In genomic region chr15:78840751-78841150, GRCm38 (mm10) we compare ENCODE assay signal across 16 mouse cellular contexts. TPM values are rescaled to one million over a fixed set of nuclear protein-coding genes. Genes with fewer than 3 reads are reported as not detected.
DNase-seq lines count a peak whose midpoint lies in the region; ATAC-seq and TF ChIP-seq lines count a peak whose summit lies in the region.
"Had no signal": no experiment of that assay in that cellular context is flagged by ENCODE, and none has a peak within 500 bp of the region (broad histone marks: within the 10 kb centered on the region; RNA-seq: fewer than 3 reads in every experiment).

No protein-coding gene starts in this region.

- no peak for DNase-seq in hindbrain, embryonic 10.5 days (ENCODE audit: low spot score)
- no peak for DNase-seq in hindbrain, postnatal 0 days (ENCODE audit: low spot score)
- DNase-seq in lung, postnatal 0 days (ENCODE audit: low spot score), result no peak
- no peak for DNase-seq in lung, postnatal 25 days (ENCODE audit: low spot score)
- no peak for DNase-seq in adrenal gland, postnatal 25 days
- DNase-seq in layer of hippocampus, adult 9-10 months (ENCODE audit: low spot score), result no peak
- DNase-seq: adrenal gland, adult 8-10 months; cerebellum, adult 11 months; right cerebral cortex, postnatal 14 days had no signal

- peaks cover 81% of the 10 kb centered on the region for H3K4me1 ChIP-seq in hindbrain, embryonic 10.5 days (replicated peaks)
- H3K4me1 ChIP-seq in hindbrain, postnatal 0 days (ENCODE audit: insufficient read depth, low read length), result peaks cover 18% of the 10 kb centered on the region
- peaks cover 25% of the 10 kb centered on the region; the same call in 1 of the 2 replicates for H3K4me1 ChIP-seq in lung, postnatal 0 days (ENCODE audit: insufficient read depth, low read depth, low read length)
- H3K4me1 ChIP-seq in intestine, embryonic 16.5 days (ENCODE audit: control insufficient read depth, insufficient read depth, low read length), result peaks cover 57% of the 10 kb centered on the region
- H3K4me1 ChIP-seq in neural tube, embryonic 13.5 days (replicated peaks), result peaks cover 80% of the 10 kb centered on the region

- peaks cover 4% of the 10 kb centered on the region; the same call in 1 of the 2 replicates for H3K9me3 ChIP-seq in hindbrain, embryonic 10.5 days
- H3K9me3 ChIP-seq in hindbrain, postnatal 0 days (ENCODE audit: low read length), result no peaks in the 10 kb centered on the region
- H3K9me3 ChIP-seq in lung, postnatal 0 days (ENCODE audit: low read length), result no peaks in the 10 kb centered on the region
- no peaks in the 10 kb centered on the region for H3K9me3 ChIP-seq in intestine, embryonic 16.5 days (ENCODE audit: control insufficient read depth, low read length)
- H3K9me3 ChIP-seq in neural tube, embryonic 13.5 days, result no peaks in the 10 kb centered on the region

- H3K27ac ChIP-seq in hindbrain, embryonic 10.5 days, result peak overlapping the region; percentile 81; the same call in 1 of the 2 replicates
- H3K27ac ChIP-seq in hindbrain, postnatal 0 days, result no peak overlapping the region
- H3K27ac ChIP-seq in lung, postnatal 0 days (ENCODE audit: low read length), result peak overlapping the region; percentile 97
- peak overlapping the region; percentile 48 for H3K27ac ChIP-seq in intestine, embryonic 16.5 days (ENCODE audit: low read length)
- peak overlapping the region; percentile 84 for H3K27ac ChIP-seq in neural tube, embryonic 13.5 days (replicated peaks)
- H3K27ac ChIP-seq: midbrain, embryonic 12.5 days had no signal

- no peak for ATAC-seq in hindbrain, postnatal 0 days
- no peak for ATAC-seq in lung, postnatal 0 days
- no peak for ATAC-seq in intestine, embryonic 16.5 days
- ATAC-seq in neural tube, embryonic 13.5 days (ENCODE audit: low read depth), result no peak
- ATAC-seq: inflammation-experienced regulatory T-cells, adult 6 months had no signal

- no peak for TF ChIP-seq CTCF in hindbrain, postnatal 0 days (IDR thresholded peaks at IDR 0.05; ENCODE audit: low read depth)
- TF ChIP-seq CTCF in lung, postnatal 0 days (IDR thresholded peaks at IDR 0.05), result no peak

- H3K4me2 ChIP-seq in hindbrain, postnatal 0 days (ENCODE audit: low read depth, low read length), result no peak overlapping the region
- H3K4me2 ChIP-seq in lung, postnatal 0 days (replicated peaks; ENCODE audit: low read depth, low read length), result no peak overlapping the region
- no peak overlapping the region for H3K4me2 ChIP-seq in intestine, embryonic 16.5 days (ENCODE audit: low read depth, low read length)
- no peak overlapping the region for H3K4me2 ChIP-seq in neural tube, embryonic 13.5 days
- H3K4me2 ChIP-seq: midbrain, embryonic 12.5 days had no signal

- no peak overlapping the region for H3K9ac ChIP-seq in hindbrain, postnatal 0 days (replicated peaks; ENCODE audit: low read length)
- no peak overlapping the region for H3K9ac ChIP-seq in lung, postnatal 0 days (replicated peaks; ENCODE audit: low read depth)
- H3K9ac ChIP-seq in intestine, embryonic 16.5 days (ENCODE audit: low read depth, low read length), result no peak overlapping the region; the same call in 1 of the 2 replicates
- H3K9ac ChIP-seq in neural tube, embryonic 13.5 days, result peak overlapping the region; percentile 26; the same call in 1 of the 2 replicates
- H3K9ac ChIP-seq: midbrain, embryonic 12.5 days had no signal

- H3K4me3 ChIP-seq in hindbrain, embryonic 10.5 days, result no peak overlapping the region
- H3K4me3 ChIP-seq in hindbrain, postnatal 0 days (ENCODE audit: low read length), result no peak overlapping the region
- no peak overlapping the region for H3K4me3 ChIP-seq in lung, postnatal 0 days (ENCODE audit: low read depth, low read length)
- H3K4me3 ChIP-seq in intestine, embryonic 16.5 days (ENCODE audit: low read length), result no peak overlapping the region
- H3K4me3 ChIP-seq in neural tube, embryonic 13.5 days, result no peak overlapping the region
- H3K4me3 ChIP-seq: midbrain, embryonic 12.5 days had no signal

- H3K27me3 ChIP-seq in hindbrain, embryonic 10.5 days (ENCODE audit: insufficient read depth, poor library complexity, severe bottlenecking), result peaks cover 56% of the 10 kb centered on the region
- H3K27me3 ChIP-seq in hindbrain, postnatal 0 days (ENCODE audit: insufficient read depth, low read length), result peaks cover 7% of the 10 kb centered on the region; the same call in 1 of the 2 replicates
- no peaks in the 10 kb centered on the region for H3K27me3 ChIP-seq in lung, postnatal 0 days (replicated peaks; ENCODE audit: insufficient read depth, low read length)
- H3K27me3 ChIP-seq in intestine, embryonic 16.5 days (replicated peaks; ENCODE audit: control insufficient read depth, insufficient read depth, low read length), result no peaks in the 10 kb centered on the region
- peaks cover 39% of the 10 kb centered on the region for H3K27me3 ChIP-seq in neural tube, embryonic 13.5 days

- no peaks in the 10 kb centered on the region for H3K36me3 ChIP-seq in hindbrain, embryonic 10.5 days
- no peaks in the 10 kb centered on the region for H3K36me3 ChIP-seq in hindbrain, postnatal 0 days (ENCODE audit: insufficient read depth, low read length)
- H3K36me3 ChIP-seq in lung, postnatal 0 days (ENCODE audit: insufficient read depth, low read length), result no peaks in the 10 kb centered on the region
- H3K36me3 ChIP-seq in intestine, embryonic 16.5 days (ENCODE audit: control insufficient read depth, insufficient read depth, low read length), result no peaks in the 10 kb centered on the region
- H3K36me3 ChIP-seq in neural tube, embryonic 13.5 days, result no peaks in the 10 kb centered on the region
- H3K36me3 ChIP-seq: midbrain, embryonic 12.5 days had no signal

- TF ChIP-seq EP300 in lung, postnatal 0 days (IDR thresholded peaks at IDR 0.05), result no peak

- WGBS in hindbrain, embryonic 10.5 days, result 56% methylated on average over 11 of the region's 11 CpGs
- 40% methylated on average over 11 of the region's 11 CpGs for WGBS in hindbrain, postnatal 0 days
- WGBS in lung, postnatal 0 days, result 58% methylated on average over 11 of the region's 11 CpGs
- 54% methylated on average over 11 of the region's 11 CpGs for WGBS in intestine, embryonic 16.5 days
- WGBS in neural tube, embryonic 13.5 days, result 31% methylated on average over 11 of the region's 11 CpGs

RNA-seq across cellular contexts. Expression of gene Cdc42ep1, which starts 1.7 kb away (rescaled TPM):
- 19.2 and 19.4 TPM in 2 replicates for polyA plus RNA-seq in hindbrain, embryonic 10.5 days (2016; fragmentation: Nextera tagmentation; extraction: Ambion mirVana)
- total RNA-seq in hindbrain, postnatal 0 days (2014; rRNA removed), result 20.6 and 22.5 TPM in 2 replicates
- 18.1 TPM in 2 replicates for polyA plus RNA-seq in hindbrain, postnatal 0 days (2015; fragmentation: Nextera tagmentation; extraction: Ambion mirVana)
- polyA plus RNA-seq in lung, postnatal 0 days (2015; fragmentation: Nextera tagmentation; extraction: Ambion mirVana), result 107 and 109 TPM in 2 replicates
- polyA plus RNA-seq in intestine, embryonic 16.5 days (2015; fragmentation: Nextera tagmentation; extraction: Ambion mirVana), result 34.5 and 36.1 TPM in 2 replicates
- 11.5 and 13.7 TPM in 2 replicates for polyA plus RNA-seq in neural tube, embryonic 13.5 days (2015; fragmentation: Nextera tagmentation; extraction: Ambion mirVana)
- 38.8 and 43.4 TPM in 2 replicates for total RNA-seq in adrenal gland, postnatal 25 days (2021)
- total RNA-seq: CH12.LX had no signal
- polyA plus RNA-seq: inflammation-experienced regulatory T-cells, adult 6 months had no signal

RNA-seq across cellular contexts. Expression of gene Lgals2, which starts 14.6 kb away (rescaled TPM):
- polyA plus RNA-seq in hindbrain, embryonic 10.5 days (2016; fragmentation: Nextera tagmentation; extraction: Ambion mirVana), result not detected in 2 replicates
- not detected in 2 replicates for total RNA-seq in hindbrain, postnatal 0 days (2014; rRNA removed)
- polyA plus RNA-seq in hindbrain, postnatal 0 days (2015; fragmentation: Nextera tagmentation; extraction: Ambion mirVana), result not detected in 2 replicates
- polyA plus RNA-seq in lung, postnatal 0 days (2015; fragmentation: Nextera tagmentation; extraction: Ambion mirVana), result 1.6 and 2.4 TPM in 2 replicates
- polyA plus RNA-seq in intestine, embryonic 16.5 days (2015; fragmentation: Nextera tagmentation; extraction: Ambion mirVana), result 1,298 and 1,309 TPM in 2 replicates
- polyA plus RNA-seq in neural tube, embryonic 13.5 days (2015; fragmentation: Nextera tagmentation; extraction: Ambion mirVana), result not detected in 2 replicates
- total RNA-seq in adrenal gland, postnatal 25 days (2021), result not detected in 2 replicates
- total RNA-seq: adrenal gland, adult 8-10 months; CH12.LX; heart, adult 18-20 months; left cerebral cortex, postnatal 25 days had no signal
- polyA plus RNA-seq: inflammation-experienced regulatory T-cells, adult 6 months; midbrain, embryonic 12.5 days had no signal

RNA-seq across cellular contexts. Expression of gene Gga1, which starts 36.2 kb away (rescaled TPM):
- polyA plus RNA-seq in hindbrain, embryonic 10.5 days (2016; fragmentation: Nextera tagmentation; extraction: Ambion mirVana), result 51.1 and 60.7 TPM in 2 replicates
- 40.0 and 47.1 TPM in 2 replicates for total RNA-seq in hindbrain, postnatal 0 days (2014; rRNA removed)
- polyA plus RNA-seq in hindbrain, postnatal 0 days (2015; fragmentation: Nextera tagmentation; extraction: Ambion mirVana), result 40.1 and 41.2 TPM in 2 replicates
- polyA plus RNA-seq in lung, postnatal 0 days (2015; fragmentation: Nextera tagmentation; extraction: Ambion mirVana), result 49.7 and 51.5 TPM in 2 replicates
- 56.3 and 57.4 TPM in 2 replicates for polyA plus RNA-seq in intestine, embryonic 16.5 days (2015; fragmentation: Nextera tagmentation; extraction: Ambion mirVana)
- 44.0 and 51.0 TPM in 2 replicates for polyA plus RNA-seq in neural tube, embryonic 13.5 days (2015; fragmentation: Nextera tagmentation; extraction: Ambion mirVana)
- 58.1 and 61.5 TPM in 2 replicates for total RNA-seq in adrenal gland, postnatal 25 days (2021)

RNA-seq across cellular contexts. Expression of gene Card10, which starts 37.9 kb away (rescaled TPM):
- polyA plus RNA-seq in hindbrain, embryonic 10.5 days (2016; fragmentation: Nextera tagmentation; extraction: Ambion mirVana), result 4.3 and 4.5 TPM in 2 replicates
- total RNA-seq in hindbrain, postnatal 0 days (2014; rRNA removed), result 0.94 and 1.4 TPM in 2 replicates
- polyA plus RNA-seq in hindbrain, postnatal 0 days (2015; fragmentation: Nextera tagmentation; extraction: Ambion mirVana), result 2.3 and 2.6 TPM in 2 replicates
- 7.5 and 8.3 TPM in 2 replicates for polyA plus RNA-seq in lung, postnatal 0 days (2015; fragmentation: Nextera tagmentation; extraction: Ambion mirVana)
- polyA plus RNA-seq in intestine, embryonic 16.5 days (2015; fragmentation: Nextera tagmentation; extraction: Ambion mirVana), result 5.2 and 6.1 TPM in 2 replicates
- polyA plus RNA-seq in neural tube, embryonic 13.5 days (2015; fragmentation: Nextera tagmentation; extraction: Ambion mirVana), result 1.7 and 2.0 TPM in 2 replicates
- 6.5 and 7.0 TPM in 2 replicates for total RNA-seq in adrenal gland, postnatal 25 days (2021)

RNA-seq across cellular contexts. Expression of gene Gm49510, which starts 58.7 kb away (rescaled TPM):
- 0.29 and 0.38 TPM in 2 replicates for polyA plus RNA-seq in hindbrain, embryonic 10.5 days (2016; fragmentation: Nextera tagmentation; extraction: Ambion mirVana)
- 0.72 TPM in 1 of 2 replicates, not detected in the other for total RNA-seq in hindbrain, postnatal 0 days (2014; rRNA removed)
- not detected in 2 replicates for polyA plus RNA-seq in hindbrain, postnatal 0 days (2015; fragmentation: Nextera tagmentation; extraction: Ambion mirVana)
- polyA plus RNA-seq in lung, postnatal 0 days (2015; fragmentation: Nextera tagmentation; extraction: Ambion mirVana), result 0.10 and 0.42 TPM in 2 replicates
- 0.21 and 0.55 TPM in 2 replicates for polyA plus RNA-seq in intestine, embryonic 16.5 days (2015; fragmentation: Nextera tagmentation; extraction: Ambion mirVana)
- 0.37 TPM in 1 of 2 replicates, not detected in the other for polyA plus RNA-seq in neural tube, embryonic 13.5 days (2015; fragmentation: Nextera tagmentation; extraction: Ambion mirVana)
- total RNA-seq in adrenal gland, postnatal 25 days (2021), result not detected in 2 replicates
- polyA plus RNA-seq: inflammation-experienced regulatory T-cells, adult 6 months had no signal

Comparison
In these comparisons a context has a peak if more than half of its experiments do, and no peak if none do; other contexts are left out.
1. RNA of gene Lgals2, which starts 14.6 kb away (polyA plus RNA-seq): 1,298 to 1,309 TPM in intestine, embryonic 16.5 days; 1.6 to 2.4 TPM in lung, postnatal 0 days, not detected in hindbrain, embryonic 10.5 days, not detected in hindbrain, postnatal 0 days and not detected in neural tube, embryonic 13.5 days; every median in the first group is over 100 times any median in the second.